Mouse (Mus musculus) heart, adult 2 months (tissue): Measurements from ENCODE around the gene Ror1. TPM values are rescaled to one million over a fixed set of nuclear protein-coding genes. Genes with fewer than 3 reads are reported as not detected.

Source experiments
- DNase-seq, 2 experiments: peaks; one replicate each; pipeline ENCODE4 v3.0.0; 2021
- H3K27ac ChIP-seq: fragments of 200-600 bp; 2 replicates; pipeline ENCODE4 v1.8.1; 2022
- H3K27me3 ChIP-seq: fragments of 200-500 bp; 2 replicates; pipeline ENCODE4 v1.6.1; 2012; ENCODE audit warnings: mild to moderate bottlenecking, low read length, inconsistent platforms, mixed read lengths; ENCODE audit not compliant: control insufficient read depth, insufficient read depth
- H3K36me3 ChIP-seq: fragments of 200-500 bp; 2 replicates; pipeline ENCODE4 v1.6.1; 2012; ENCODE audit warnings: low read length, inconsistent platforms; ENCODE audit not compliant: control insufficient read depth, insufficient read depth
- H3K4me1 ChIP-seq: fragments of 200-500 bp; 2 replicates; pipeline ENCODE4 v1.6.1; 2011; ENCODE audit warnings: low read length; ENCODE audit not compliant: control insufficient read depth, insufficient read depth
- H3K4me3 ChIP-seq: fragments of 200-600 bp; 2 replicates; pipeline ENCODE4 v1.8.1; 2022
- H3K79me2 ChIP-seq: fragments of 200-500 bp; replicated peaks from 2 replicates; pipeline ENCODE4 v1.6.1; 2012; ENCODE audit warnings: mild to moderate bottlenecking, inconsistent platforms, low read length, moderate library complexity, mixed read lengths; ENCODE audit not compliant: control insufficient read depth, insufficient read depth
- H3K9ac ChIP-seq: fragments of 200-500 bp; 2 replicates; pipeline ENCODE4 v1.6.1; 2012; ENCODE audit warnings: low read depth, mild to moderate bottlenecking, control low read depth, inconsistent platforms, low read length, mixed read lengths
- CTCF ChIP-seq: fragments of 200-600 bp; IDR thresholded peaks from 2 replicates; pipeline ENCODE4 v1.8.1; 2022; ENCODE audit warnings: antibody characterized with exemption, mild to moderate bottlenecking, moderate library complexity
- EP300 ChIP-seq: fragments of 200-500 bp; IDR thresholded peaks from 2 replicates; pipeline ENCODE4 v1.6.1; 2011; ENCODE audit warnings: low read depth, low read length, control low read depth; ENCODE audit not compliant: insufficient read depth
- POLR2A ChIP-seq: fragments of 200-500 bp; IDR thresholded peaks from 2 replicates; pipeline ENCODE4 v1.6.1; 2011; ENCODE audit warnings: mild to moderate bottlenecking, low read depth, low read length, control low read depth; ENCODE audit not compliant: insufficient read depth
- WGBS: fragments of 180-500 bp; shearing (Covaris S2); methylation state at CpG from one replicate; pipeline ENCODE4 v1.1.7; 2018; 5-methylcytosine and 5-hydroxymethylcytosine counted together
- intact Hi-C: fragments of 180-260 bp; cut with DNase I; formaldehyde crosslinking; loops from one replicate; pipeline ENCODE4 v1.15.1; 2025
- polyA plus RNA-seq: library from polyadenylated mRNA; depleted of rRNA; stranded (reverse); fragments of >200 nt; gene quantifications from 2 replicates; pipeline ENCODE4 v1.2.3, GENCODE M21; 2012
- total RNA-seq, 2 experiments: library from RNA; stranded (reverse); gene quantifications; 2 replicates each; pipeline ENCODE4 v1.2.3; 2021

The Ror1 gene
- total and polyA plus RNA-seq, 3 experiments: 2.3 to 5.0 (median 3.4) TPM

DNA sequence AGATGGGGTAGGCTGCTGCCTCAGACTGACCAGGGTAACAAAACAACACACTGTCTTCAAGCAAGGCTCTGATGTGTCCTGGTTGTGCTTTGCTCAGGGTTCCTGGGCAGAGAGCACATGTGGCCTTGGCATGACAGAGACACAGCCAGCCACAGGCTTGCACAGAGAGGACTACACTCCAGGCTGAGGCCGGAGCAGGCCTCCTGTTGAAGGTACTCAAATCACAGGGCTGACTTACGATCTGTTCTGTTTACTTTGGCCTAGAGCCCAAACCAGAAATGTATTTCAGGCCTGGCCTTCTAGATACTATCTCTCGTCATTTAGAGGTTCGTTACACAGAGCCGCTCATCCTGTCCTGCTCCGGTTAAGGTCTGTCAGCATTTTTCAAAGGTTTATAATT, 226.2 kb downstream of the Ror1 start:
- Histone ChIP-seq H3K4me1 (peaks cover 3% of the 10 kb centered on the region), H3K79me2 (no peaks in the 10 kb centered on the region), H3K36me3 (no peaks in the 10 kb centered on the region; the same call in 1 of the 2 replicates), H3K4me3 (no peak overlapping the region), H3K27me3 (no peaks in the 10 kb centered on the region), H3K9ac (no peak overlapping the region), H3K27ac (no peak overlapping the region)
- 18% methylated on average over 6 of the region's 6 CpGs for WGBS
- intact Hi-C loops: no loop called here
- TF ChIP-seq CTCF: no peak
- no peak for TF ChIP-seq EP300
- TF ChIP-seq POLR2A: no peak
- no peak for DNase-seq

DNA sequence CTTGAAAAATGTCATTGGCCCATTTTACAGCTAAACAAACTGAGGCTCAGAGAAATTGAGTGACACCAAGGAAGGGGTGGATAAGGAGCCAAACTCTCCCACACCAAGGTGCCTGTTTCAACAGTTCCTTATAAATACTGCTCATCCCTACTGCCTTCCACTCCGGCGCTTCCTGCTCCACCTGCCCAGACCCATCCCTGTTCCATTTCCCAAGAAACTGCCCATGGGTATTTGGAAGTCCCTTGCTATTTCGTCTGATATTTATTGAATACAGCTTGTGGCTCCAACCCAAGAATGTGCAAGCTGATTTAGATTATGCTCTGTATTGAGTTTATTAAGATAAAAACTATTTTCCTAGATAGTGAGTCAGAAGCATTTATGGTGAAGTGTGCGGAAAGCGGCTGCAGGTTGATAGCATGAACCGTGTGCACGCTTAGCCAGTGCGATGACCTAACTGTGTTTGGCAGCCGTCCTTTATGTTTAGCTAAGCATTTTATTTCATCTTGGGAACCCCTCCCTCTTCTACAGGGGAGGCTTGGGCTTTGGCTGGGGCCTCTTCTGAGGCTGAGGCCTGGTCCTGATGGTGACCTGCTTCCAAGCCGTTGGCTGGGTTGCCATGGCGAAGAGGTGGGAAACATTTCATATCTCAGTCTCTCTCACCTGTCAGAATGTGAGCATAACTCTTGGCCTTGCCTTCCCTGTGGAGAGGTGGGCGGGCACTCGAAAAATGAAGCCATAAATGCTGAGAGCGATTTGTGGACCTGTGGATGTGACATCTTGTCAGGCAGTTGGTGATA, 229.3 kb downstream of the Ror1 start:
- Histone ChIP-seq H3K27ac (no peak overlapping the region), H3K4me1 (peaks cover 5% of the 10 kb centered on the region), H3K79me2 (no peaks in the 10 kb centered on the region), H3K9ac (no peak overlapping the region), H3K27me3 (no peaks in the 10 kb centered on the region), H3K4me3 (no peak overlapping the region), H3K36me3 (no peaks in the 10 kb centered on the region; the same call in 1 of the 2 replicates)
- DNase-seq: no peak
- WGBS: 76% methylated on average over 14 of the region's 14 CpGs
- TF ChIP-seq POLR2A (no peak), EP300 (no peak), CTCF (no peak)
- intact Hi-C loops: no loop called here

DNA sequence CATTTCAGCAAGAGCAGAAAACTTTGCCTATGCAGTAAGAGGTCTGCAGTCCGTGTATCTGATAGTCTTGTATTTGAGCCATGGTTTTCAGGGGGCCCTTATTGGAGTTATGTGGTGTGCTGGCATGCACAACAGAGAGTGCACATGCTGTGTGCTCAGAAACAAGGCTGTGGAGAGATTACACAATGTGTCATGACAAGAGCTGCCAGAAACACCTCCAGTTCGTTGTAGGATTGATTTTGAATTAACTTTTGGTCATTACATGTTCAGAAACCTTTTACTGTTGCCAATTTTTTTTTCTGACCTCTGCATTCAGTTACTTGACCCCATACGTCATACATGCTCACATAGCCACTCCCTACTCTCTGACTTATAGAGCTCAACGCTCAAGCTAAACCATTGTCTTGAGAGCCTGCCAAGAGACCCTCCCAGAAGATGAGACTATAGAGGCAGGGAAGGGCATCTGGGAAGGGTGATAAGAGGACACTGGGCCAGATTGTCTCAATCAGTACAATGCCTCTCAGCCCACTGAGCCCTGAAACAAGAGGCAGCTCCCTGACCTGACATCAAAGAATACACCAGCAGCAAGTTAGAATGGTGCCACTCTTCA, 232.9 kb downstream of the Ror1 start:
- Histone ChIP-seq H3K27me3 (no peaks in the 10 kb centered on the region), H3K36me3 (no peaks in the 10 kb centered on the region), H3K4me1 (peaks cover 2% of the 10 kb centered on the region), H3K79me2 (no peaks in the 10 kb centered on the region), H3K27ac (no peak overlapping the region), H3K9ac (no peak overlapping the region), H3K4me3 (no peak overlapping the region)
- intact Hi-C loops: no loop called here
- TF ChIP-seq POLR2A (no peak), EP300 (no peak), CTCF (no peak)
- WGBS: 39% methylated on average over 4 of the region's 4 CpGs
- no peak for DNase-seq

DNA sequence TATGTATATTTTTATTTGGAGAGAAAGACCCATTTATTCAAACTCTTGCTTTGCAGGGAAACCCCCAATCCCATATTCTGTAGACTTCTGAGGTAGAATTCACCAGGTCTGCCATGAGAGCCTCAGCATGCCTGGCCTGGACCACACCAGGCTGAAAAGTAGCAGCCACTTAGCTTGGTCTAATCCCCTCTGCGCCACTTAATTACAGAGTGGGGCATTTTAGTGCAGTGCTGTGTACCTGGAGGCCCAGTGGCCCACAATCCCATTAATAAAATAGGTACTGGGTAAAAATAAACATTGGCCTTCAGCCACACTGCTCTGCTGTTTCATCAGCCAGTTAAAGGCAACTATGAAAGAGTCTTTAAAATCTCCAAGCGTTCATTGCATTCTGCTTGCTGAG, 239.6 kb downstream of the Ror1 start:
- TF ChIP-seq POLR2A (no peak), EP300 (no peak), CTCF (no peak)
- no peak overlapping the region for H3K9ac ChIP-seq
- 71% methylated on average over 2 of the region's 2 CpGs for WGBS
- intact Hi-C loops: no loop called here
- H3K4me3 ChIP-seq: no peak overlapping the region
- H3K27ac ChIP-seq: no peak overlapping the region
- no peaks in the 10 kb centered on the region for H3K36me3 ChIP-seq
- H3K79me2 ChIP-seq: no peaks in the 10 kb centered on the region
- DNase-seq: no peak
- H3K27me3 ChIP-seq: no peaks in the 10 kb centered on the region
- H3K4me1 ChIP-seq: no peaks in the 10 kb centered on the region; the same call in 1 of the 2 replicates

DNA sequence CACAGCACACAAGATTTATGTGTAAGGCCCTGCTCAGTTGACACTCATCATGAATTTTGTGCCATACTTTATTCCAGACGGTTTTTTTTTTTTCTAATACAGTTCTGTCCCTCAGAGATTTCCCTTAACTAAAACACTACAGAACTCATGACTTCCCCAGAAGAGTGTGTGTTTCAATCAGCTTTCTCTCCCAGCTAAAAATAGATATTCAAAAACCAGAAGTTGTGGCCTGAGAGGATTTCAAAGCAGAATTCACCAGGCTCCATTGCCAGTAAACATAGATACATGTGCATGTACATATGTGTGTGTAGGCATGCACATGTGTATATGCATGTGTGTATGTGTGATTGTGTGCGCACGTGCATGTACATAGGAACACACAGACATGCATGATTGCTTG, 252.2 kb downstream of the Ror1 start:
- Histone ChIP-seq H3K4me1 (peaks cover 7% of the 10 kb centered on the region), H3K27ac (no peak overlapping the region), H3K27me3 (no peaks in the 10 kb centered on the region), H3K9ac (no peak overlapping the region), H3K4me3 (no peak overlapping the region), H3K79me2 (no peaks in the 10 kb centered on the region), H3K36me3 (no peaks in the 10 kb centered on the region; the same call in 1 of the 2 replicates)
- 74% methylated on average over 3 of the region's 3 CpGs for WGBS
- intact Hi-C loops: no loop called here
- DNase-seq: no peak
- TF ChIP-seq POLR2A (no peak), CTCF (no peak), EP300 (no peak)

DNA sequence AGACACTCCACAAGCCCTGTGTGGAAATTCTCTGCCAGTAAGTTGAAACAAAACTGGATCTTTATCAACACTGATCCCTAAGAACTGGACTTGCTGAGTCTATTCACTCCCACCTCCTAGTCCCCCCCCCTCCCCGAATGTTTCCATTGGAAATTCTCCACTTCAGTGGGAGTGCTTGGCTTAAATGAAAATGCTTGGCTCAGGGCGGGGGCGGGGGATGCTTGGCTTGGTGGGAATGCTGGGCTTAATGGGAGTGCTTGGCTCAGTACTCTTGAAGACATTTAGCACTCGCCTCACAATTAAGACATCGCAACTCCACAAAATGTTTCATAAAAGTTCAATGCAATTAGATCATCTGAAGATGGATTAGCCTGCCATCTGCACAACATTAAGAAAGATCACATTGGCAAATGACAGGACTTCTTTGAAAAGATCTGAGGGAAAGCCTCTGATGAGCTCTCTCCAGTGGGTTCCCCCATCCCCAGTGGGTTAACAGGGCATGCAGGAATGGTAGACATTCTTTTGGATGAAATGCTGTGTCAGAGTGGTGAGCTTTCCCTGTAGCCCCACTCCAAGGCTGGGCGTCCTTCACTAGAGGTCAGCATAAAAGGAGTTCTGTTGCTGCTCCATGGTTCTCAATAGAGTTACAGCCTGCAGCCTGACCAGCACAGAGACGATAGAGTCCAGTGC, 254.7 kb downstream of the Ror1 start:
- no peak overlapping the region for H3K27ac ChIP-seq
- no peaks in the 10 kb centered on the region for H3K27me3 ChIP-seq
- H3K79me2 ChIP-seq: no peaks in the 10 kb centered on the region
- WGBS: 80% methylated on average over 7 of the region's 7 CpGs
- H3K4me3 ChIP-seq: no peak overlapping the region
- peak in 1 of 2 experiments; percentile 17 for DNase-seq
- intact Hi-C loops: no loop called here
- peaks cover 5% of the 10 kb centered on the region for H3K4me1 ChIP-seq
- H3K36me3 ChIP-seq: no peaks in the 10 kb centered on the region; the same call in 1 of the 2 replicates
- no peak for TF ChIP-seq CTCF
- no peak for TF ChIP-seq POLR2A
- TF ChIP-seq EP300: no peak
- H3K9ac ChIP-seq: no peak overlapping the region
